Mouse (Mus musculus) lung, postnatal 0 days (tissue): Measurements from ENCODE around the gene Uspl1.

Source experiments
- CTCF ChIP-seq: IDR thresholded peaks from 2 replicates; pipeline ENCODE4 v1.5.1; 2016; ENCODE audit warnings: antibody characterized with exemption, mild to moderate bottlenecking
- EP300 ChIP-seq: IDR thresholded peaks from 2 replicates; pipeline ENCODE4 v1.6.1; 2016; ENCODE audit warnings: antibody characterized with exemption, mild to moderate bottlenecking, control low read depth

DNA sequence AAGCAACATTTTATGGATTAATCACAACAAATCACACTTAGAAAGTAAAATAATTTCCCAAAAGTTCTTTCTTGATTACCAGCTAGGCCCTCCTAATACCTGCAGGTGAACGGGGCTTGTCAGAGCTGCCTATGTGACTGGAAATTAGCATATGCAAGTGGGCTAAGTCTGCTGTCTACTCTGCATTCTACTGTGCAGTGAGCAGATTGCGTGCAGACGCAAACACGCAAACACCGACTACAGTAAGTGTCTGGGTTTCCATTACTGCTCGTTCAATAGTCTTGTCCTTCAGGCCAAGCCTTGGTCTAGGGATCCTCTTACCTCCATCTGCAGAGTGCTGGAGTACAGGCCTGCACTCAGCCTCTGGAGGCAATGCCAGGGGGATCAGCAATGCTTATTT is 8.4 kb upstream of the Uspl1 start:
- TF ChIP-seq CTCF, result no peak
- TF ChIP-seq EP300, result no peak
